Mouse (Mus musculus) CH12.LX (cell line): ENCODE data around the gene Bri3. TPM values are rescaled to one million over a fixed set of nuclear protein-coding genes. Genes with fewer than 3 reads are reported as not detected.

Experiments
- DNase-seq: peaks from one replicate; pipeline ENCODE4 v3.0.0-alpha.2; 2013; ENCODE audit errors: extremely low read depth
- H3K27ac ChIP-seq: 2 replicates; pipeline ENCODE4 v1.5.1; 2012; ENCODE audit warnings: low read depth, mild to moderate bottlenecking, control low read depth, moderate library complexity; ENCODE audit not compliant: insufficient read depth
- H3K27me3 ChIP-seq: replicated peaks from 2 replicates; pipeline ENCODE3; 2012; ENCODE audit warnings: inconsistent platforms
- H3K36me3 ChIP-seq, 2 experiments: replicated peaks in 1 of 2; 2 replicates each; pipeline versions ENCODE3 to v1.6.1; 2012; ENCODE audit warnings: inconsistent platforms in 1 of 2, low read length in 1 of 2, mild to moderate bottlenecking in 1 of 2, mixed read lengths in 1 of 2, moderate library complexity in 1 of 2; ENCODE audit not compliant: control insufficient read depth in 1 of 2, insufficient read depth in 1 of 2
- H3K4me1 ChIP-seq, 2 experiments: 2 replicates each; pipeline ENCODE4 v1.6.1; 2012; ENCODE audit warnings: inconsistent platforms in 1 of 2, moderate library complexity in 1 of 2; ENCODE audit not compliant: insufficient read depth in 2 of 2, control insufficient read depth in 1 of 2
- H3K4me2 ChIP-seq: 2 replicates; pipeline ENCODE4 v1.6.1; 2012; ENCODE audit warnings: low read depth, mild to moderate bottlenecking, control low read depth; ENCODE audit not compliant: poor library complexity, insufficient read depth, severe bottlenecking
- H3K4me3 ChIP-seq, 3 experiments: fragments of 150-350 bp in 1 of 3; sonication (generic) in 1 of 3; replicated peaks in 1 of 3; 2 replicates each; pipeline versions ENCODE3 to v1.5.1; 2011 to 2012; ENCODE audit warnings: low read depth in 2 of 3, low read length in 2 of 3, mild to moderate bottlenecking in 2 of 3, moderate library complexity in 2 of 3, control low read depth in 1 of 3, improper control_type of control experiment in 1 of 3, inconsistent platforms in 1 of 3, mixed read lengths in 1 of 3; ENCODE audit not compliant: poor library complexity in 1 of 3
- H3K79me2 ChIP-seq: replicated peaks from 2 replicates; pipeline ENCODE4 v1.6.1; 2012; ENCODE audit warnings: mild to moderate bottlenecking, moderate library complexity; ENCODE audit not compliant: control insufficient read depth, poor library complexity, insufficient read depth, severe bottlenecking; ENCODE audit errors: extremely low read depth
- H3K9ac ChIP-seq: 2 replicates; pipeline ENCODE4 v1.6.1; 2012; ENCODE audit warnings: low read depth, mild to moderate bottlenecking, control low read depth, moderate library complexity; ENCODE audit not compliant: insufficient read depth
- H3K9me3 ChIP-seq: replicated peaks from 2 replicates; pipeline ENCODE3; 2012; ENCODE audit warnings: low read length, inconsistent platforms, mixed read lengths
- CHD1 ChIP-seq: IDR thresholded peaks from 2 replicates; pipeline ENCODE4 v1.6.1; 2012; ENCODE audit warnings: low read depth, low read length, improper control_type of control experiment, inconsistent platforms
- CHD2 ChIP-seq: IDR thresholded peaks from 2 replicates; pipeline ENCODE4 v1.6.1; 2011; ENCODE audit warnings: low read length, improper control_type of control experiment
- CTCF ChIP-seq, 2 experiments: IDR thresholded peaks in 1 of 2; conservative IDR thresholded peaks in 1 of 2; 2 replicates each; pipeline ENCODE4 v1.5.1; 2011 to 2012; ENCODE audit warnings: low read depth in 2 of 2, low read length in 2 of 2, improper control_type of control experiment in 1 of 2, inconsistent platforms in 1 of 2, mild to moderate bottlenecking in 1 of 2, moderate library complexity in 1 of 2
- EP300 ChIP-seq: IDR thresholded peaks from 2 replicates; pipeline ENCODE4 v1.6.1; 2011; ENCODE audit warnings: low read length, improper control_type of control experiment
- GABPA ChIP-seq: IDR thresholded peaks from 2 replicates; pipeline ENCODE4 v1.6.1; 2012; ENCODE audit warnings: low read depth, low read length, improper control_type of control experiment, inconsistent platforms; ENCODE audit not compliant: insufficient replicate concordance
- IRF4 ChIP-seq: IDR thresholded peaks from 2 replicates; pipeline ENCODE4 v1.6.1; 2014; ENCODE audit warnings: low read depth, mild to moderate bottlenecking, inconsistent platforms, low read length, improper control_type of control experiment
- JUN ChIP-seq: IDR thresholded peaks from 2 replicates; pipeline ENCODE4 v1.6.1; 2011; ENCODE audit warnings: low read depth, mild to moderate bottlenecking, low read length, improper control_type of control experiment, moderate library complexity; ENCODE audit not compliant: insufficient read depth
- JUND ChIP-seq: conservative IDR thresholded peaks from 2 replicates; pipeline ENCODE4 v1.6.1; 2011; ENCODE audit warnings: low read depth, low read length, improper control_type of control experiment
- KAT2A ChIP-seq: IDR thresholded peaks from 2 replicates; pipeline ENCODE4 v1.6.1; 2012; ENCODE audit warnings: low read length, improper control_type of control experiment, inconsistent platforms; ENCODE audit not compliant: insufficient replicate concordance
- MAFK ChIP-seq: IDR thresholded peaks from 2 replicates; pipeline ENCODE4 v1.6.1; 2011; ENCODE audit warnings: low read length, improper control_type of control experiment; ENCODE audit not compliant: insufficient replicate concordance
- MAX ChIP-seq: IDR thresholded peaks from 2 replicates; pipeline ENCODE4 v1.6.1; 2011; ENCODE audit warnings: low read length, improper control_type of control experiment
- MXI1 ChIP-seq: IDR thresholded peaks from 2 replicates; pipeline ENCODE4 v1.6.1; 2011; ENCODE audit warnings: mild to moderate bottlenecking, low read depth, low read length, improper control_type of control experiment
- NELFE ChIP-seq: IDR thresholded peaks from 2 replicates; pipeline ENCODE4 v1.6.1; 2011; ENCODE audit warnings: low read depth, low read length, improper control_type of control experiment
- NRF1 ChIP-seq: IDR thresholded peaks from 2 replicates; pipeline ENCODE4 v1.6.1; 2014; ENCODE audit warnings: low read depth, mild to moderate bottlenecking, inconsistent platforms, low read length, improper control_type of control experiment, moderate library complexity
- POLR2A ChIP-seq: IDR thresholded peaks from 2 replicates; pipeline ENCODE4 v1.6.1; 2011; ENCODE audit warnings: low read depth, mild to moderate bottlenecking, improper control_type of control experiment, low read length
- RCOR1 ChIP-seq: conservative IDR thresholded peaks from 2 replicates; pipeline ENCODE4 v1.6.1; 2012; ENCODE audit warnings: low read depth, mild to moderate bottlenecking, inconsistent platforms, low read length, improper control_type of control experiment
- SIN3A ChIP-seq: IDR thresholded peaks from 2 replicates; pipeline ENCODE4 v1.6.1; 2012; ENCODE audit warnings: low read length, improper control_type of control experiment, inconsistent platforms
- SMC3 ChIP-seq: IDR thresholded peaks from 2 replicates; pipeline ENCODE4 v1.6.1; 2011; ENCODE audit warnings: low read depth, low read length, improper control_type of control experiment
- TBP ChIP-seq: conservative IDR thresholded peaks from 2 replicates; pipeline ENCODE4 v1.6.1; 2011; ENCODE audit warnings: low read depth, low read length, improper control_type of control experiment
- TCF12 ChIP-seq: IDR thresholded peaks from 2 replicates; pipeline ENCODE4 v1.6.1; 2014; ENCODE audit warnings: low read depth, mild to moderate bottlenecking, inconsistent platforms, low read length, improper control_type of control experiment
- USF1 ChIP-seq: IDR thresholded peaks from 2 replicates; pipeline ENCODE4 v1.6.1; 2014; ENCODE audit warnings: low read depth, mild to moderate bottlenecking, inconsistent platforms, low read length, improper control_type of control experiment
- ZMIZ1 ChIP-seq: IDR thresholded peaks from 2 replicates; pipeline ENCODE4 v1.6.1; 2012; ENCODE audit warnings: low read depth, mild to moderate bottlenecking, inconsistent platforms, low read length, improper control_type of control experiment
- ZNF384 ChIP-seq: IDR thresholded peaks from 2 replicates; pipeline ENCODE4 v1.6.1; 2012; ENCODE audit warnings: low read depth, low read length, improper control_type of control experiment, inconsistent platforms
- dilution Hi-C: fragments of 300-500 bp; cut with MboI; formaldehyde crosslinking; loops from 2 replicates; pipeline ENCODE4 v1.14.3; 2020; ENCODE audit warnings: low sequenced_read_pairs; ENCODE audit not compliant: extremely low pct_unique_long_range_greater_than_20kb, extremely low pct_ligation_motif_present
- in situ Hi-C: fragments of 300-500 bp; cut with MboI; formaldehyde crosslinking; loops from 3 replicates; pipeline ENCODE4 v1.14.3; 2019; ENCODE audit warnings: low sequenced_read_pairs, low pct_ligation_motif_present, low pct_unique_long_range_greater_than_20kb, mixed read lengths
- polyA plus RNA-seq: library from polyadenylated mRNA; unstranded; fragments of >175 nt; gene quantifications from 2 replicates; pipeline ENCODE4 v1.2.1, GENCODE M21; 2012; ENCODE audit warnings: low read depth; ENCODE audit not compliant: insufficient read length
- total RNA-seq, 2 experiments: library from RNA; depleted of rRNA; stranded (reverse); fragments of 300-350 nt in 1 of 2; fragments of >200 nt in 1 of 2; gene quantifications; 2 replicates each; pipeline ENCODE4 v1.2.3; 2012 to 2014

Gene Bri3
- total and polyA plus RNA-seq, 3 experiments, result 9.3 to 41.7 (median 20.3) TPM

DNA sequence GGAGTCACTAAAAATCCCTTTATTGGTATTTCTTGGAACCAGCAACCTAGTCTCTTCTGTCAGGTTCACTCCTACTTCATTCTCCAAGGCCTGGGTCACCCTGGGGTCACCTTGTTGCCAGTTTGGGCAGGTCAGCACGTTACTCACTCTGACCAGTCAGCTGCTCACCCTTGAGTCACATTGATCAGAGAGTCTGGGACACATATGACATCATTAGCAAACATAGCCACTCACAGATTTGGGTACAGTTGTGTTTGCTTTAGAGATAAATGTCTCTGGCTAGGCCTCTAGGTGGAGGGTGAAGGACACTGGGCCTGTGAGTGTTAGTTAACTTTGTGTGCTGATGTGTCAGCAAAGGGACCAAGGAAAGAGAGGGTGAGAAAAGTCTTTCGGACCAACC, 127.9 kb downstream of the Bri3 start:
- DNase-seq, result no peak
- in situ Hi-C loops, result no loop called here
- dilution Hi-C loops, result no loop called here

DNA sequence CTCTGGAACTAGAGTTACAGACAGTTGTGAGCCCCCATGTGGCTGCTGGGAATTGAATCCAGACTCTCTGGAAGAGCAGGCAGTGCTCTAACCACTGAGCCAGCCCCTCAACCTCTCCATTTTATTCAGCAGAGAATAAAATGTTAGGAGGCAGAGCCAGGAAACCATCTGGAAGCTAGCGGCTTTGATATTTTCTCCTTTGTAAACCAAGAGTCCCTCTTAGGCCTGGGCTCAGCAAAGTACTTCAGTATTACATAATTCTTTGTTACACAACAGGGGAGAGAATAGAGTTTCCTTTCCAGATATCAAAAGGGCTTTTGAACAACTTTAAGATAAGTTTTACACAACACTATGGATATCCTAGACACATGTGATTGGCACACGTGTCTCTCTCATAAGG, 128.6 kb downstream of the Bri3 start:
- TF ChIP-seq MAX (no peak), RCOR1 (no peak), CHD1 (no peak), ZNF384 (no peak), SMC3 (no peak), ZMIZ1 (no peak), CHD2 (no peak)
- in situ Hi-C loops (no loop called here), dilution Hi-C loops (no loop called here)

More for the DNA sequence above, 127.9 kb downstream of the Bri3 start:
- Histone ChIP-seq H3K9me3 (peaks cover 1% of the 10 kb centered on the region), H3K4me1 (0 out of 4 replicates have a peak, but pooled peaks cover 0 to 3% of the 10 kb centered on the region in 2 experiments), H3K27ac (no peak overlapping the region), H3K36me3 (no peaks in the 10 kb centered on the region), H3K27me3 (peaks cover 7% of the 10 kb centered on the region), H3K4me2 (no peak overlapping the region), H3K9ac (no peak overlapping the region)
- no peak for TF ChIP-seq EP300
- TF ChIP-seq CTCF (conservative IDR thresholded peaks at IDR 0.05 in 1 of 2, IDR thresholded peaks at IDR 0.05 in 1 of 2; ENCODE audit: low read depth in 2 of 2, low read length in 2 of 2), result no peak
- TF ChIP-seq NRF1, result no peak
- TF ChIP-seq, all 38 proteins: peak for 0
- Histone ChIP-seq H3K79me2 (no peaks in the 10 kb centered on the region), H3K4me3 (no peak overlapping the region)

DNA sequence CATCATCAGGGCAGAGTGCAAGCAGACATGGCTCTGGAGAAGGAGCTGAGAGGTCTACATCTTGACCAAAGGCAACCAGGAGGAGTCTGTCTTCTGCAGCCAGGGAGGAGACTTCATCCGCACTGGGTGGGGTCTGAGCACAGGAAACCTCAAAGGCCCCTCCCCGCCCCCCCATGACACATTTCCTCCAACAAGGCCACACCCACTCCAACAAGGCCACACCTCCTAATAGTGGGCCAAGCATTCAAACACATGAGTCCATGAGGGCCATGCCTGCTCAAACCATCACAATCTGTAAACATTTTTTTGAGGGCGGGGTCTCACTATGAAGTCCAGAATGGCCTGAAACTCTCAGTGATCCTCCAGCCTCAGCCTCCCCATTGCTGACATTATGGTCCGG, 135.2 kb downstream of the Bri3 start:
- in situ Hi-C loops (no loop called here), dilution Hi-C loops (no loop called here)
- TF ChIP-seq CHD2 (no peak), TCF12 (no peak), ZMIZ1 (no peak), KAT2A (no peak), MXI1 (no peak), MAFK (no peak), IRF4 (no peak), RCOR1 (no peak), EP300 (no peak), JUN (no peak), SMC3 (no peak), SIN3A (no peak), POLR2A (no peak), USF1 (no peak), GABPA (no peak), NELFE (no peak), ZNF384 (no peak), NRF1 (no peak), TBP (no peak), JUND (no peak)
- Histone ChIP-seq H3K36me3 (no peaks in the 10 kb centered on the region), H3K9me3 (peaks cover 17% of the 10 kb centered on the region), H3K79me2 (no peaks in the 10 kb centered on the region), H3K9ac (no peak overlapping the region), H3K27ac (no peak overlapping the region), H3K27me3 (peaks cover 3% of the 10 kb centered on the region), H3K4me2 (no peak overlapping the region), H3K4me3 (no peak overlapping the region), H3K4me1 (no peaks in the 10 kb centered on the region)
- DNase-seq, result no peak

More for the DNA sequence above, 128.6 kb downstream of the Bri3 start:
- no peak for DNase-seq
- Histone ChIP-seq H3K9ac (no peak overlapping the region), H3K4me2 (no peak overlapping the region), H3K36me3 (no peaks in the 10 kb centered on the region), H3K9me3 (peaks cover 8% of the 10 kb centered on the region), H3K4me1 (0 out of 4 replicates have a peak, but pooled peaks cover 0 to 3% of the 10 kb centered on the region in 2 experiments), H3K79me2 (no peaks in the 10 kb centered on the region), H3K4me3 (no peak overlapping the region), H3K27me3 (peaks cover 7% of the 10 kb centered on the region), H3K27ac (no peak overlapping the region)
